Mouse (Mus musculus) mouse trophoblast stem cell (cell line): ENCODE results near the gene Xpo4.

Experiments
- in situ Hi-C, 2 experiments: fragments of 300-500 bp; cut with MseI, MboI; formaldehyde crosslinking; loops; 2 replicates in 1 of 2; 3 replicates in 1 of 2; pipeline ENCODE4 v1.15.1; 2025

Xpo4 gene

DNA sequence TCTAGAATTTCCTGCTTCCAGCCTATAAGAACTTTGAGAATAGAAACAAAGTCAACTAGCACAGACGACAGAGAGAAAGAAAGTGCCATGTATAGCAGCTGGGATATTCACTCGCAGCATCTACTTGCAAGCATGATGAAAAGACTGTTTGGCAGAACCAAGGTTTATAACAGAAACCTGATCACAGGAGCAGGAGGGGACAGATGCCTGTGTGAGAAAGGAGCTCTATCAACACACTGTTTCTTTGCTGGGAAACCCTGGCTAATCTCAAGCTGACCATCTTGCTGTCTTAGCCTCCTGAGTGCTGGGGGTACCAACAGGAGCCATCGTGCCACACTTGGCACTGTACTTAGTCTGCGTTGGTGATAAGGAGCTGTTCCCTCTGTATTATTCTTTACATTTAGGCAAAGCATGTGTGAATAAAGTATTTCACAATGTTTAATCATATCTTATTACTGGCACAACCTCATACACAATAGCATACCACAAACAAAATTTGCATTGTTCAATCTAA lies 55.4 kb downstream of the Xpo4 start:
- in situ Hi-C loops: no loop called here

DNA sequence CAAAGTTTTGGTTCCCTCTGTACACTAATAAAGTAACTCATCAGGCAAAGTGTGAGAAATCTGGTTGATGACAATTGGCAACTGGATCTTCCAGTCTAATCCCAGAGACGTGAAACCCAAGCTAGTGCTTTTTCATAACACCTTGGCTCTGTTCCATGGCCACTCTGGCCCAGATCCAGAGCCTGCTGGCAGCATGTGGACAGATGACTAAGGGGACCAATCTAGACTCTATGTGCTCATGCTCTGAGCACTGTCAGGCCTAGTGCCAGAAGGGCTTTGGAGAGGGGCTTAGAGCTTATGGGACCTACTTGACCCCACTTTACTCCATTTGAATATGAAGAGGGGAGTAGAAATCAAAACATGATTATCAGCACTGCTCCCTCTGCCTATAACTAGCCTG lies 57.7 kb downstream of the Xpo4 start:
- in situ Hi-C loops: no loop called here

DNA sequence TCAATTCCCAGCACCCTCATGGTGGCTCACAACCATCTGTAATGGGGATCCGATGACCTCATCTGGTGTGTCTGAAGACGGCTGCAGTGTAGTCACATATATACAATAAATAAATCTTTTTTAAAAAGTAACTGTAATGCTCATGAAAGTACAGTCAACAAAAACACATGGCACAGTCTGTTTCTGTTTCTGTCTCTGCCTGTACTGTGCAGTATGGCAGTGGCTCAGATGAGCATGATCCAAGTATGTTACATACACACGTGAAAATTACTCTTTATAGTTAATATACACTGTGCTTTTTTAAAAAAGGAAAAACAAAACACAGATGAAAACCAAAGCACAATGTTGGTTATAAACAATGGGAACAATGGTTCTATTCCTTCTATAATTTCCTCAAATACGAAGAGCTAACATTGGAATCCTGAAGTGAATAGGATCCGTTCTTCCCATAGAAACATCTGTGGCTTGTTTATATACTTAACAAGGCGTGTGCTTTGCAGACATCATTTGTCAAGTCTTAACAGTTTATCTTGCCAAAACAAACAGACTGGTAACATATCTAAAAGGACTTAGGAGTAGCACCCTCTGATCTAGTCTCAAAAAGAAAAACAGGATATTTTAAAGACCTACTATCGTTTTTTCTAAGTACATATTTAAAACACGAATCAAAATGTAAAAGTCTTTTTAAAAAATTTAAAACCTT lies 58.4 kb downstream of the Xpo4 start:
- in situ Hi-C loops: no loop called here

DNA sequence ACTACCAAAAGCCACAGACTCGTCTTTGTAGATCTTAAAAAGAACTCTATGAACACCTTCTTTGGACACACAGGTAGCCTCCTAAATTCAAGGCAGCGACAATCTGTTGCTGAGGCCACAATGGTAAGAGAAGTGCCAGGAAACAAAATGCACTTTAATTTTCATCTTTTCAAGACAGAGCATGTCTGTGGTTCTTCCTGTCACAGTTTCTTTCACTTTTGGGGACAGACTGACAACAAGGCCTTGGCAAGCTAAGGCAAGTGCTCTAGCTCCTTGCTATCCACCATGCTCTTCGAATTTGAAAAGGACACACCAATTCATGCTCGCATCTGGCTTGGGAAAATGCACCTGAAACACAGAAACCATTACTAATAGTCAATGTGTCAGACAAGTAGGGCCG lies 72.0 kb downstream of the Xpo4 start:
- in situ Hi-C loops: no loop called here

DNA sequence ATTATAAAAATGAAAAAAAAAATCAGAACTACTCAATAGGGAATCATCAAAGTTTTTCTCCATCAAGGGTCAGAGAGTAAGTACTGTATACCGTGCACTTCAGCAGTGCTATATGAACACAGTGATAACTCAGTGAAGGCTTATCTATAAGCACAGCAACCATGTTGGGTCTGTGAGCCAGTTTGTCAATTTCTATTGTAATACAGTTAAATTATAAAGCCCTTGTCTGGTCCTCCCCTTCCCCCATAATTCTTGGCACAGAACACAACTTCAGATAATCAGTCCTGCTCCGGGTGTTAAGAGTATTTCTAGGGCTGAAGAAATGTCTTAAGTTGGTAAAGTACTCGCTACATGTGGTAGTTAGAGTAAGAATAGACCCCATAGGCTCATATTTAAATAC lies 73.4 kb downstream of the Xpo4 start:
- in situ Hi-C loops: no loop called here

DNA sequence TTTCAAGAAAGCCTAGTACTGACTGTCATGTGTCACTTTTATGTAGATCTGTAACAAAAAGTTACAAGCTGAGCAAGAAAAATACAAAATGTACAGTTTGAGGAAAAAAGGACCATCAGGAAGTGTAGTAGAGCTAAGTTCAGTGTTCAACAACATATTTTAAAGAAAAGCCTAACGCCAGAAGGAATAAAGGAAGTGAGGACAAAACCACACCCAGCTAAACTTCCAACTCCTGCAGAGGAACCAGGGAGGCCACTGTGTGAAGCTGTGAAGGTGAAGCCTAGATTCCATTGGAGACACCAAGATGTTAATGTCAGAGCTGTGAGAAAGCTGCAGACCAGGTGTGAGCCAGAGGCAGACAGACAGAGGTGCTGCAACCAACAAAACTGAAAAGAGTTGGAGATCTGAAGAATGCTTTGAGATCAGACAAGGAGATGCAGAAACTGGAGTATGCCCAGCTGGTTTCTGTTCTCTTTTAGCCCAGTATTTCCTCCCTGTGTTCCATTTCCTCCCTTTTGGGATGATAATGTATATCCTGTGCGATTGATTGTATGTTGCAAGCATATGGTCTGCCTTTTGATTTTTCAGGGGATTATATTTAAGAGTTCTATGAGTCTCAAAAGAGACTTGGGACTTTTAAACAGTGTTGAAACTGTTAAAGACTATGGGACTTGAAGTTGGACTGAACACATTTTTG lies 88.7 kb downstream of the Xpo4 start:
- in situ Hi-C loops: no loop called here

DNA sequence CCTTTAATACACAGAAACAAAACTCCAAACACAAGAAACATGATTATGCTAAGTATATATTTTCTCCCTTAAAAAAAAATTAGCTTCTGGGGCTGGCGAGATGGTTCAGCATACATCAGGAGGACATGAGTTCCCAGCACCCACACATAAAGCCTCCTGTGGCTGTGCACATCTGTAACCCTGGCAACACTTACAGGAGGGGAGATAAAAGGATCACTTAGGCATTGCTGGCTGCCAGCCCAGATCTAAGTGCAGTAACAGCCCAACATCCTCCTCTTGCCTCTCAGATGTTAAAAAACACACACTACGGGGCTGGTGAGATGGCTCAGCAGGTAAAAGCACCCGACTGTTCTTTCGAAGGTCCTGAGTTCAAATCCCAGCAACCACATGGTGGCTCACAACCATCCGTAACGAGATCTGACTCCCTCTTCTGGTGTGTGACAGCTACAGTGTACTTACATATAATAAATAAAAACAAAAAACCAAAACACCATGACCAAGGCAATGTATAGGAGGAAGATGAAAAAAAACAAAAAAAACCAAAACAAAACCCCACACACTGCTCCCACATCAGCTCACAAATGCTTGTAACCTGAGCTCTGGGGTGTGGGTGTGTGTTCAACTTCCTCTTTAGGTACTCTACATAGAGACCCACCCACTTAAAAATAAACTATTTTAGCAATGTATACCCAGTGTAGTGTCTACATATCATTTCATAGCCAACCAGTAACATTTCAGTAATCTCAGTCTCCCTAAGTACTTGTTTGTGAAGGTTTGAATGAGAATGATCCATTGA lies 90.2 kb downstream of the Xpo4 start:
- in situ Hi-C loops: no loop called here

DNA sequence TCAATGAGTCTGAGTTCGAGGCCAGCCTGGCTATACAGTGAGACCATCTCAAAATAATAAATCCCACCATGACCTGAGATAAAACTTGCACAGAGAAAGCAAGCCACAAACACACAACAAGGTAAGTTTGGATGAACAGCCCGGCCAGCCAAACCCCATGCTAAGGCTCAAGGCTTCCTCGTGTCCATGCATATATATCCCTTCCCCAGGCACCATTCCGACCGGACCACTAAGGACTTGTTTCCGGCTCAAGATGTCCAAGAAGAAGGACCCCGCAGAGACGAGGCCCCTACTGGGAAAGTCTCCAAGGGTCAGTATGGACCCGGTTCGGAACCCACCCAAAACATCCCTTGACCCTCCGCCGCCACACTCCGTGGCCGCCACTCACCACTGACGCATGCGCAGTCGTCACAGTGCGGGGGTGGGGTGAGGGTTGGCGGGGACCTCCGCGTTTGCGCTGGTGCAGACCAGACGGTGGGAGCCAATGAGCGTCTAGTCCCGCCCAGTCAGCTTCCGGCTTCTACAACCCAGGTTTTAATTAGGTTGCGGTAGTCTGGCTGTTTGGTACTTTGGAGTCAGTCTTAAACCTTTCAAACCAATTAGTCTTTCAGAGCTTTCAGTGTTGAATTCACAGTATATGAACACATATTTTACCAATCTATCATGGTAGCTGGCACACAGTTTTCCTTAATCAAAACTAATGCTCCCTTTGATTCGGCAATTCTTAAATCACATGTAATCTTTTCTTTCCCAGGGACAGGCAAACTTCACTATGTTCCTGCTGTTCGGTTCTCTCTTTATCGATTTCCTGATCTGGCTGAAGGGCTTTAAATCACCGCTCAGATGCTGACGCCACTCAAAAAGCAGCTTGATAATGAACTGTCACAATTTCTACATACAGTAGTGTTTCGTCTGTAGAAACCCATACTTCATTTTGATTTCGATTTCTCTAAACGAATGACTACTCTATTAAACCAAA lies 93.8 kb downstream of the Xpo4 start, which contains the start of gene Eef1akmt1:
TSS of gene Eef1akmt1 (minus strand) at position 458 of the 979 bp plus-strand sequence.
- in situ Hi-C loops: no loop called here

DNA sequence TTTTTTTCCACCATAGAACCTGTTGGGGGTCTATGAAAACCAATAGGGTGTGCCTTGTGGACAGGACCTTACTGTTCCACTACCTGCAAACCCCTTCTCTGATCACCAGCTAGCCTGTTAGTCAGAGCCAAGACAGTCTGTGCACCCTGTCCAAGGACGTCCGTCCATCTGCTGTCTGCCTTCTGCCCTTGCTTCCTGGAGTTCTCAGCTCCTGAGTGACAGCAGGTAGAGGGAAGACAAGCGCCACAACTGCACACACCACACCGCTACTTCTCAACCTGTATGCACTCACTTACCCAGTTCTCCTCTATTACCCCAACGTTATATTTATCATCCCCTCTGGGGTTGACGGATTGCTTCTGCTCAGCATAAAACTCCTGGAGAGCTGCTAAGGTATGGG lies 99.6 kb downstream of the Xpo4 start:
- in situ Hi-C loops: no loop called here

DNA sequence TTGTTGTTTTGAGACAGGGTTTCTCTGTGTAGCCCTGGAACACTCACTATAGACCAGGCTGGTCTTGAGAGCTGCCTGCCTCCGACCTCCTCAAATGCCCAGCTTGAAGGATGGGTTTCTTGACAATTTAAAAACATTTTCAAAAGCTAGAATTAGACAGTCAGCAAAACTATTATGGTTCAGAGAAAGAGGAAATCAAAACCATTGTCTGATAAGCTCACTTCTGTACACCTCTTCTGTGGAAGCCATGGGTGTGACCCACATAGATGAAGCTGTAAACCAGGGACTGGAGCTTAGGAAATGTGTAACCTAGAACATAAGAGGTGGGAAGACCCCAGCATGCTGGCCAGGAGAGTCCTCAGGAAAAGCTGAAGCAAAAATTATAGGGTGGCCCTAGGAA lies 108.3 kb downstream of the Xpo4 start:
- in situ Hi-C loops: no loop called here

DNA sequence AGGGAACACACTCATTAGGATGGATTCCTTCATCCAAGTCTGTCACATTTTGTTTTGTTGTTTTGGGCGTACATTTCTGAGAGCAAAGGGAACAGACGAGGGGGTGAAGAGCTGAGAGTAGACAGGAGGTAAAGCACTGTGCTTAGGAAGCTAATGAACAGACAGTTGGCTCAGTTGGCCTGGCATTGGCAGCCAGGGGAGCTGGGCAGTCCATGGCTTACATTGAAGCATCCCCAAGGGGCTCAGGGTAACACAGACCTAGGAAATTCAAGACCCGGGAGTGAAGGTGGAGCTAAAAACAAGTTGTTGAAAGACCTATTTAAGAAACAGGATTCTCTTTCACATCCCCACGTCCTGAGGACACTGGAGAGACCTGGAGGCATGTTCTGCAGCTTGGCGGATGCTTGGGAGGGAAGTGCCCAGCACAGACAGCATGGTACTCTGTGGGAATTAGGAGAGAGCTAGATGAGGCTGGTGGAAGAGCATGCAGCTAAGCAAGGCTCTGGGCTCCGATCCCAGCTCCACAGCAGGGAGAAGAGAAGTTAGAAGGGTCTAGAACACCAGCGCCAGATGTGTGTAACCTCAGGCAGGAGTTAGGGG lies 109.7 kb downstream of the Xpo4 start:
- in situ Hi-C loops: no loop called here

DNA sequence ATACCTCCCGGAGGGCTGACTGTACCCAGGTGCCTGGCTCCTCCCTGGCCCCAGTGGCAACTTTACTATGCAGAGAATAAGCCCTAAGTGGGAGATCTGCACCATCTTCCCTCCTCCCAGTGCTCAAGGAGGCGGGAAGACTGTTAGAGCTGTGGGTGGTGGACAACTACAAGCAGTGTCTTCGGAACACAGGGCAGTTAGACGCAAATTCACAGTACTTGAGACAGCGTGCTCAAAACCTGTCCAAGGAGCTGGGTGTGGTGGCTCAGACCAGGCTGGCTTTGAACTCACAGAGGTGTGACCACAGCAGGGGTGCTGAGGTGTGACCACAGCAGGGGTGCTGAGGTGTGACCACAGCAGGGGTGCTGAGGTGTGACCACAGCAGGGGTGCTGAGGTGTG lies 110.8 kb downstream of the Xpo4 start:
- in situ Hi-C loops: no loop called here

DNA sequence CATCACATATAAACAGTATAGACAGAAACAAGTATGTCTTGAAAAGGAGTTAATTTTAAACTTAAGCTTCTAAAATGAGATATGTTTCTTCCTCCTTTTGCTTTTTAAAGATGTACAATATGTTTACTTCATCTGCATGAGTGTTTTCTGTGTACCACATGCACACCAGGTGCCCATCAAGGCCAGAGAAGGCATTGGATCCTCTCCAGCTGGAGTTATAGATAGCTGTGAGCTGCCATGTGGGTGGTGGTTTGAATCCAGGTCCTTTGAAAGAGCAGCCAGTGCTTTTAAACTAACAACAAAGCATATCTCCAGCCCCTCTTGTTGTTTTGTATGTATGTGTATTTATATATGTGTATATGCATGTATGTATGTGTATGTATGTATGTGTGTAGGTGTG lies 112.3 kb downstream of the Xpo4 start:
- in situ Hi-C loops: no loop called here

DNA sequence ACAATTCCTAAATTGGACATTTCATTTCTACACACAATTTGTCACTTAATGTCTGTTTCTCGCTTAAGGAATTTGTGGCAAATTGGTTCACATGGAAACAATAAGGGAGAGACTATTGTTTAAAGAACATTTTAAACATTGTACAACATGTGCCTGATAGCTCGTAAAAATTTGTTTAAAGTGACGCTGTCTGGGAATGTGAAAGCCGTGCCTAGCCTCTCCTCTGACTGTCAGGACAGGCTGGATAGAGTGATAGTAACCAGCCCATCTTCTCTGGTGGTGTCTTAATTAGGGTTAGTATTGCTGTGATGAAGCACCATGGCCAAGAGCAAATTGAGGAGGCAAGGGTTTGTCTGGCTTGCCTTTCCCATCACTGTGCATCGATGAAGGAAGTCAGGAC lies 118.2 kb downstream of the Xpo4 start:
- in situ Hi-C loops: no loop called here

DNA sequence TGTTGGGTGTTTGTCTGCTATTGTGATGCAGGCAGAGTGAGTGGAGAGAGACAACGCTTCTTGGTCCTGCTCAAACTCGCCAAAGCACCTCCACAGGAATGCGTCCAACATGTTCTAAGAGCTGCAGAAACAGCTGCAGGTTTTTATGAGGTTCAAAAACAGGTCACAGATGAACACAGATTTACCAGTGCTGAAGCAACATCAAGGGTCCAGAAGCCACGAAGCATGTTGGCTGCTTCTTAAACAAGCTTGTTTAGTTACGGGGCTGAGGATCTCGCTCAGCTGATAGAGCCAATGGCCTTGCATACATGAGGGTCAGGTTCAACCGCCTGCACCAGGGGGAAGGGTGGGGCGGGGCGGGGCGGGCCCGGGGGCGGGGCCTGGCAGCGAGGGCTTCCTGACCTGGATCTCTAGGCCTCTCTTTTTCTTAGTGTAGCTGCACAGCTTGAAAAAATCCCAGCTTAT lies 118.6 kb downstream of the Xpo4 start:
- in situ Hi-C loops: no loop called here

DNA sequence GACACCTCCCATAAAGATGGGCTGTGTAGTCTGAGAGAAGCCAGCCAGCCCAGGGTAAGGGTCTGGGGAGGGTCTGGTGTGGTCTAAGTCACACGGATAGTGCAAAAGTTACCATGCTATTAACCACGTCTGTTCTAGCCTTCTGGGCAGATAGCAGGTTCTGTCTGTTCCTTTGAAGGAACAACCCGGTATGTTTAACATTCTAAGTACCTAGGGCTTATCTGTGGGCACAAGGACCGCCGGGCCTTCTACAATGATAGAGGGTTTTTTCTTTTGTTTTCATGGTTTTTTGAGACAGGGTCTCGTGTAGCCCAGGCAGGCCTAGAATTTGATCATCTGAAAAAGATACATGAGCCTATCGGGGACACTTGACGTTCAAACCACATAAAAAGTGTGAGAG lies 119.1 kb downstream of the Xpo4 start:
- in situ Hi-C loops: no loop called here

DNA sequence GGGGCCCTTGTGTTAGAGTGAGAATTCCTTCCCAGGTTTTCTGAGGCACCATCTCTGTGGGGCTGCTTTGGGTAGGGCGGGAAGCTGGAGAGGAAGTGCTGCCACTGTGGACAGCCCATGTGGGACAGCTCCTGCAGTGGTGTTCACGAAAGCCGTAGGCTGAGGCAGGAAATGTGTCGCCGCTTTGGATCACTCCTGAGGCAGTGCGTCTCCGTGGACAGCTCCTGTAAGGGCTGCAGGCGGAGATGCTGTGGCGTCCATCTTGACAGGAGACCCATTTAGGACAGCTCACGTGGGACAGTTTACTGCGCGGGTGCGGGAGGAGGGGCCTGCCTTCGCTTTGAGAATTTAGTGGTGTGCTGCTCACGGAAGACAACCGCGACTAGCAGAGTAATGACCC lies 119.7 kb downstream of the Xpo4 start:
- in situ Hi-C loops: no loop called here

DNA sequence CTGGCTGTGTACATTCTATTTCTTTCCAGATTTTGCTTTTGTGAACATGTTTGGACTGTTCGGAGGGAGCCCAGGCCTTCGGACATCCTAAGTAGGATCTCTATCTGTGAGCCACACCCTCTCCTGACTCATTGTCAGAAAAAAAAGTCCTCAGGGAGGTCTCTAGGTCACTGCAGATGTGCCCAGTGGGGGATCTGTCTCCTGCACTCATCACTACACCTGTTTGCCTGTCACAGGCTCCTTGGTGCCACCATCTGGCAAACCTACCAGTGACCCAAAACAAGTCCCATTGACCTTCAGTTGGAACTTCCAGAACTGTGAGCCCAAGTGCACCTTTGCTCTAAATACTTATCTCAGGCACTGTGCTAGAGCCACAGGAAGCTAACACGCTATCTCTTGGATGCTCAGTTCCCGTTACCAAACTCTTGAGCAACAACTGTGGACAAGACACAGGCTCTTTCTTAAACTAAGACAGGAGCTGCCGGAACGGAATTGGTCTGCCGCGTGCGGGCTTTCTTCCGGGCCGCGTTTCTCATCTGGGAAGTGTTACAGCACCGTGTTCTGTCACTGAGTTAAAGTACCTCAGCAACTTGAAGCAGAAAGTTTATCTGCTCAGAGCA lies 121.7 kb downstream of the Xpo4 start:
- in situ Hi-C loops: no loop called here

DNA sequence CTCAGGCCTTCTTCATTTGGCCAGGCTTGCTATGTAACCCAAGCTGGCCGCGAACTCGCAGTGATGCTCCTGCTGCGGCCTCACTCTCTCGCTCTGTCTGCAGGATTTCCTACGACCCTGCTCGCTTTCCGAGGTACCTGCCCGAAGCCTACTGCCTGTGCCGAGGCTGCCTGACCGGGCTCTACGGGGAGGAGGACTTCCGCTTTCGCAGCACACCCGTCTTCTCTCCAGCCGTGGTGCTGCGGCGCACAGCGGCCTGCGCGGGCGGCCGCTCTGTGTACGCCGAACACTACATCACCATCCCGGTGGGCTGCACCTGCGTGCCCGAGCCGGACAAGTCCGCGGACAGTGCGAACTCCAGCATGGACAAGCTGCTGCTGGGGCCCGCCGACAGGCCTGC lies 123.0 kb downstream of the Xpo4 start:
- in situ Hi-C loops: no loop called here

DNA sequence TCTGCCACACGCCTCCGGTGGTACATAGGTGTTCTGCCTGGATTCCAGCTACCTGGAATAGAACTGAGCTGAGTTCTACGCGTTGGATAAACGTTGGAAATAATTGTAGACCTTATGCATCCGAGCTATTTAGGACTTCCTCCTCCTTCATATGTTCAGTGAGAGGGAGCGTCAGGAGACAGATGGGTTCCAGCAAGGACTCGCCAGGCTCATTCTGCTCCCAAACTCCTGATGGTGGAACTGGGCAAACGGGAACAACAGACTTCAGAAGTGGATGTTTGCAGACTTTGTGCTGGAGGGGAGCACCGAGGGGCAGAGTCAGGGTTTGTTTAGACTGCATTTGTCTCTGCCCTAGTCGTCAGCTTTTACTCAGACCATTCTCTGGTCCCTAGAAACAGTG lies 124.5 kb downstream of the Xpo4 start:
- in situ Hi-C loops: no loop called here
